Mouse (Mus musculus) embryonic facial prominence, embryonic 13.5 days (tissue): Measurements from ENCODE around the gene Recql. TPM values are rescaled to one million over a fixed set of nuclear protein-coding genes. Genes with fewer than 3 reads are reported as not detected.
"Not testable (repeated sequence)": the region's sequence is repeated elsewhere in the genome, so short reads cannot be mapped to it uniquely, and the experiment has no call there.

ENCODE experiments used
- ATAC-seq: fragments of 200-750 bp; cut with Nextera tagmentation; 2 replicates; pipeline ENCODE4 v1.8.0; 2017; ENCODE audit warnings: low read depth; ENCODE audit not compliant: insufficient number of reproducible peaks, insufficient read depth, low FRiP score, low TSS enrichment
- H3K27ac ChIP-seq: fragments of 300-500 bp; sonication (generic); 2 replicates; pipeline ENCODE4 v1.5.1; 2015; ENCODE audit warnings: moderate library complexity, mild to moderate bottlenecking, inconsistent platforms
- H3K27me3 ChIP-seq: fragments of 300-500 bp; sonication (generic); 2 replicates; pipeline ENCODE4 v1.6.1; 2015; ENCODE audit warnings: mild to moderate bottlenecking, inconsistent platforms
- H3K36me3 ChIP-seq: fragments of 300-500 bp; sonication (generic); 2 replicates; pipeline ENCODE4 v1.6.1; 2015; ENCODE audit warnings: mild to moderate bottlenecking, inconsistent platforms
- H3K4me1 ChIP-seq: fragments of 300-500 bp; sonication (generic); 2 replicates; pipeline ENCODE4 v1.6.1; 2015; ENCODE audit warnings: inconsistent platforms
- H3K4me2 ChIP-seq: fragments of 300-500 bp; sonication (generic); 2 replicates; pipeline ENCODE4 v1.6.1; 2015; ENCODE audit warnings: moderate library complexity, mild to moderate bottlenecking, inconsistent platforms
- H3K4me3 ChIP-seq: fragments of 300-500 bp; sonication (generic); 2 replicates; pipeline ENCODE4 v1.5.1; 2015; ENCODE audit warnings: mild to moderate bottlenecking, inconsistent platforms
- H3K9ac ChIP-seq: fragments of 300-500 bp; sonication (generic); 2 replicates; pipeline ENCODE4 v1.6.1; 2015; ENCODE audit warnings: mild to moderate bottlenecking, inconsistent platforms
- H3K9me3 ChIP-seq: fragments of 300-500 bp; sonication (generic); 2 replicates; pipeline ENCODE4 v1.6.1; 2016; ENCODE audit warnings: inconsistent platforms
- WGBS: fragments of 180-500 bp; shearing (Covaris S2); methylation state at CpG from one replicate; pipeline ENCODE4 v1.1.7; 2015; ENCODE audit warnings: mixed read lengths; 5-methylcytosine and 5-hydroxymethylcytosine counted together
- polyA plus RNA-seq: library from polyadenylated mRNA; unstranded; fragments of >200 nt; fragmentation: Nextera tagmentation; extraction: Ambion mirVana; gene quantifications from 2 replicates; pipeline ENCODE4 v1.2.1, GENCODE M21; 2015

The Recql gene
- polyA plus RNA-seq, 1 experiment from 2014 or later, result 30.1 TPM

DNA sequence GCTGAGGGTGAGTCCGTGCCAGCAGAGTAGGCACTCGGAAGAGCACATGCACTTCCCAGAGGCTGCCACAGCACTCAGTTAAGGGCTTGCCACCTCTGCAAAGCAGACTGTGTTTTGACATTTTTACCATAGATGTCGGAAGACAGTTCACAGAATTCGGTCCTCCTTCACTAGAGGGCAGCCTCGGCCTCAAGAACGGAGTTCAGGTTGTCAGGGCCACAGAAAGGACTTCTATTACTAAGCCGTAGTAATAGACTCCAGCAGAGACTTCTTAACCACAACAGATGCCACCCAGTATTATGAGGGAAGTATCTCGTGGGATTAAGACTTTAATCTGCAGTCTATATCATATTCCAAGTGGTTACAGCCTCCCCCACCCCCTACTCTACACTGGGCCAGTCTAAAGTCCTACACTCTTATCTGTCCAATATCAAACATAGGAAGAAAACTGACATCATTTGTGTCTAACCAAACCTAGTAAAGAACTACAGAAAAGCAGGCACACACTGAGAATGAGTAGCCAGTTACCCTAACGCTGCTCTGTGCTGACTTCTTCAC, 23.8 kb downstream of the Recql start:
- Histone ChIP-seq H3K4me1 (no peaks in the 10 kb centered on the region), H3K4me2 (no peak overlapping the region), H3K27me3 (no peaks in the 10 kb centered on the region), H3K36me3 (peaks cover 83% of the 10 kb centered on the region), H3K27ac (no peak overlapping the region), H3K9me3 (no peaks in the 10 kb centered on the region), H3K9ac (no peak overlapping the region), H3K4me3 (no peak overlapping the region)
- WGBS, result 59% methylated on average over 9 of the region's 9 CpGs
- ATAC-seq, result no peak

DNA sequence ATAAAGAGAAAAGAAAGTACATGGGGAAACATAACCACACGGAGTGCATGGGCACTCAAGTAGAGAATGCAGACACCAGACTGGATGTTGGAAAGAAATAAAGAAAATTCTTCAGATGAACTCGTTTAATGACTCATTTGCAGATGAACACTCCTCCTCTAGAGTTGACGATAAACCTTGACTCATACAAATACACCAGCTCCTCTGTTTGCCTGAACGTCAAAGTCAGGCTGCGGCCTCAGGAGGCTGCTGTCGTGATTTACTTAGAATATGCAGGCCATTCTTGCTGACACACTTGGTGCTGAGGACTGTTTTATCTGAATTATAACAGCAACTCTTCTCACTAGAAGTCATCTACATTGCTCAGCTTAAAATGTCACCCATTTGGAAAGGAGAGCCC, 24.9 kb downstream of the Recql start:
- H3K36me3 ChIP-seq, result peaks cover 82% of the 10 kb centered on the region
- H3K4me2 ChIP-seq, result no peak overlapping the region
- H3K27ac ChIP-seq, result no peak overlapping the region
- no peaks in the 10 kb centered on the region for H3K4me1 ChIP-seq
- H3K4me3 ChIP-seq, result no peak overlapping the region
- no peaks in the 10 kb centered on the region for H3K9me3 ChIP-seq
- 92% methylated on average over 6 of the region's 6 CpGs for WGBS
- no peak overlapping the region for H3K9ac ChIP-seq
- H3K27me3 ChIP-seq, result no peaks in the 10 kb centered on the region
- no peak for ATAC-seq

DNA sequence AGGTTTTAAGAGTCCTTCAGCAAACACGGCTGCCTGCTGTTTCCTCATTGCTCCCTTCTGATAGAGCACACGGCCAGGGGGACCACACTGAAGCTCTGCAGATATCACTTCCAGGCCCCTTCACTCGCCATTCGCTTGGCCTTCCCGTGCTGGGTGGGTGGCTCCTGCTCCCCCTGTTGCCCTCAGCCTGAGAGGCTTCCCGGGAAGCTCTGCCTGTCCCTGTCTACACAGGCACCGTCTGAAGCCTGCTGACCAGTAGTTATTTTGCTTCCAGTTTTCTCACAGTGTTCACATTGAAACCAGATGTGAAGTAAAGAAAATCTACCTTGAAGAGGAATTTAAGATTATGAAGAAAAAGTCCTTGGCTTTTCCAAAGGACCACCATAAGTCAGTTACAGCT, 29.8 kb downstream of the Recql start:
- Histone ChIP-seq H3K4me1 (no peaks in the 10 kb centered on the region), H3K9ac (no peak overlapping the region), H3K27ac (no peak overlapping the region), H3K27me3 (no peaks in the 10 kb centered on the region), H3K36me3 (peaks cover 76% of the 10 kb centered on the region), H3K9me3 (no peaks in the 10 kb centered on the region), H3K4me2 (no peak overlapping the region), H3K4me3 (no peak overlapping the region)
- no peak for ATAC-seq
- WGBS, result 64% methylated on average over 7 of the region's 7 CpGs

DNA sequence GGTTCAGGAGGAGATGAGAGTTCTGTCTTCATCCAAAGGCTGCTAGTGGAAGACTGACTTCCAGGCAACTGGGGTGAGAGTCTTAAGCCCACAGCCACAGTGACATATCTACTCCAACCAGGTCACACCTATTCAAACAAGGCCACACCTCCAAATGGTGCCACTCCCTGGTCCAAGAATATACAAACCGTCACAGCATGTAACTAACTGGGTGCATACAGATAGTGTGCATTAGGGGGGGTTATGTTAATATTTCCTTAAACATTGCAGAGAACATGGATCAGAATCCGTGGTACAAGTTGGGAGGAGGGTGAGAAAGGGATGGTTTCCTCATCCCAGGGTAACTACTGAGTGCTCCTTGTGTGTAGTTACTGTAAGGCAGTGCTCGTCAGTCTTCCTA, 34.8 kb downstream of the Recql start:
- H3K4me2 ChIP-seq, H3K9ac ChIP-seq, H3K9me3 ChIP-seq, H3K4me3 ChIP-seq, ATAC-seq, H3K4me1 ChIP-seq, H3K27me3 ChIP-seq, H3K27ac ChIP-seq: not testable (repeated sequence)
- WGBS, result 90% methylated on average over 3 of the region's 3 CpGs
- H3K36me3 ChIP-seq, result peaks cover 54% of the 10 kb centered on the region

DNA sequence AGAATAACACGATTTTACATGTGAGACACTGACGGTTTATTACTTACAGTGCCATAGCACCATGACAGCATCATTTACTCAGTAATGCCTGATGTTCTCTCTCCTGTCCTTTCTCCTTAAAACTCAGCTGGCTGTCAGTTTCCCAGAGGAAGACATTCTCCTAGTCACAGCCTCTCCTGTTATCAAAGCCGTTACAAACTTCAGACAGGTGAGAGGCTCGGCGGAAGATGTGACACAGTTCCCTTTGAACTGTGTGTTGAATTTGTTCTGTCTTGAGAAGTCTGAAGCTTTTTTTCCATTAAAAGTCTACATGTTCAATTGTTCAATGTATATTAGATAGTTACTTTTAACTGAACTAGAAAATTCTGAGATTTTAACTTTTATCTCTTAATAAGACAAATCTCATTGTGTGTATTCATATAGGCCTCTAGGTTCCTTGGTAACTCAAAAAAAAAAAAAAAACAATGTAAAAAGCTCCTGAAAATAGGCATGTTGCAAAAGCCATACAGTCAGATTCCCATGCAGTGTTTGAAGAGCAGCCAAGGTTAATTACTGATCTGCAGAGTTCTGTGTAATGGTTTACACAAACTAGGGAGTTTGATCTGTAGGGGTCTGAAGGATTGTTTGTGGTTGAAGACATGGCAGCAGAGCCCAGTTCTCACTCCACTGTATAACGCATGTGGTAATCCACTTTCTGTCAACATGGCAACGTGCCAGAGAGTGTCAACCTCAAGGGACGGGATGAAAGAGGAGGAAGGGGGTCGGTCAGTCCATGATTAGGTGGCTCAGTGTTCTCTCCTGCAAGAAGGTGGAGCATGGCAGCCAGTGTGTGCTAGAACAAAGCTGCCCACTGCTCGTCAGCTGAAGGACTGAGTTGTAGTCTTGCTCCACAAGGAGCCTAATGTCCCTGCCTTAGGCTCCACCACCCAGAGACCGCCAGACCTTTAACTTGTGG, 39.2 kb downstream of the Recql start:
- no peak for ATAC-seq
- no peaks in the 10 kb centered on the region for H3K9me3 ChIP-seq
- H3K4me3 ChIP-seq, result no peak overlapping the region
- peak overlapping the region; percentile 6; the same call in 1 of the 2 replicates for H3K9ac ChIP-seq
- 80% methylated on average over 11 of the region's 11 CpGs for WGBS
- no peak overlapping the region for H3K4me2 ChIP-seq
- no peaks in the 10 kb centered on the region for H3K27me3 ChIP-seq
- no peak overlapping the region for H3K27ac ChIP-seq
- peaks cover 30% of the 10 kb centered on the region for H3K36me3 ChIP-seq
- peaks cover 11% of the 10 kb centered on the region for H3K4me1 ChIP-seq

DNA sequence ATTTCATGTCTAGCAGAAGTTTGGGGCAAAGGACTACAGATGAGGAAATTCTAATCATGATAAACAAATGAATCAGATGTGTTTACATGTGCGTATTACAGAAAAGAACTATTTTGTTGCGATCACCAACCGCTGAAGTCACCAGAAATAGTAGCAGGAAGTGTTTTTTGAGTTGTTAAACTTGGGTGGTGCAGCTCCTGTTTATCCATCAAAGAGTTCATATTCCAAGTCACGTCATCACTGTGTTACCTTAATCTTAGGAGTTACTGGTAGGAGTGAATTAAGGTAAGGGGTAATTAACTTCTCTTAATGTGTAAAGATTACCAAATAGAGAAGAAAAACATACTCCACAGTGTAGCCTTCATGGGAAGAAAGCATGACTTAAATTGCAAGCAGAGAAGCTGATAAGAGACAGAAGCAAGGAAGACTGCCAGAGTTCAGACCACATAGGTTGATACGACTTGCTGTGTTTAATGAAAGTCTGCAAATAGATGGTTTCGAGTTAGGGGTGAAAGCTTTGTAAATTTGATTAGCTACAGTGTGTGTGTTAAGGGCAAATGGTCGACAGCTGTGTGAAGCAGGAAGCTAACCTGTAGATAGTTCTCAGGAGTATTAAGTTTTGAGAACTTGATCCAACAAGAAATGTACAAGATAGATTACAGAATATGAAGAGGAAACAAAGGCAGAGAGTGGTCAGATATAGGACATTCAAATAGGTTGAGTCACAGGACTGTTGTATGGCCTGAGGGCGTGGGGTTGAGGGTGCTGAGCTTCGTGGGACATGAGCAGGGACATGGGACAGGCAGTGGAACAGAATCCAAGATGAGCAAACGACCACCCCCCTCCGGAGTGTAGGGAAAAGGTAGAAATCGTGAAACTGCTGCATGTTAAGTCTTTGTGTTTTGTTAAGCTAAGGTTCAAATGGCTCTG, 40.4 kb downstream of the Recql start:
- H3K36me3 ChIP-seq, result peaks cover 17% of the 10 kb centered on the region
- H3K4me2 ChIP-seq, result peak overlapping the region; percentile 62
- no peak for ATAC-seq
- peak overlapping the region; percentile 74 for H3K9ac ChIP-seq
- no peaks in the 10 kb centered on the region for H3K27me3 ChIP-seq
- H3K4me3 ChIP-seq, result peak overlapping the region; percentile 75
- WGBS, result 45% methylated on average over 12 of the region's 12 CpGs
- no peaks in the 10 kb centered on the region for H3K9me3 ChIP-seq
- H3K27ac ChIP-seq, result peak overlapping the region; percentile 78; the same call in 1 of the 2 replicates
- H3K4me1 ChIP-seq, result peaks cover 11% of the 10 kb centered on the region

DNA sequence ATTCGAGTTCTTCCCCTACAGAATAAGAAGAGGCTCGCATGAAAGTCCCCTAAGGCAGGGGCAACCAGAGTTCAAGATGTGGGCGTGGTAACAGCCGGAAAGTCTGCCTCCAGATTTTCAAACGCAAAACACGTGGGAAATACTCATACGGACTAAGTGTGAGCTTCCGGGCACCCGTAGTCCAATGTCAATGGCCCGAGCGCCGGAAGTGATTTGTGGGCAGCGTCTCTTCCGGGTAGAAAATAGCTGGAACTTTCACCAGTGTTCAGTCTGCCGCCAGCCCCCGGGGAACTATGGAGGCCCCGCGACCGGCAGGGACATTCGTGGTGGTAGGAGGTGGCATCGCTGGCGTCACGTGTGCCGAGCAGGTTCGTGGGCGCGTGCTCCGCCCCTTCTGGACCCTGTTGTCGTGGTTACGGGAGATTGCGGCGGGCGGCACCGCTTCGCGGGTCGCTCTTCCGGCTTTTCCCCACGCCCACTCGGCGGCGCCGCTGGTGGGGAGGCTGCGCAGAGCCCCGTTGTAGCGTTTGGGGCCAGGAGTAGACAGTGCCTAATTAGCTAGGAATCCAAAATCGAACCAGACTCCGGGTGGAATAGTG, 41.3 kb downstream of the Recql start, which contains the start of gene Pyroxd1:
Pyroxd1 (plus strand) TSS at position 215 of the 599 bp plus-strand sequence.
- peak within 1 kb of the TSS; percentile 78 for H3K27ac ChIP-seq
- H3K36me3 ChIP-seq, result peaks cover 10% of the 10 kb centered on the region; the same call in 1 of the 2 replicates
- H3K4me2 ChIP-seq, result peak within 1 kb of the TSS; percentile 62
- peak within 1 kb of the TSS; percentile 75 for H3K4me3 ChIP-seq
- under 1% methylated on average over 48 of the region's 48 CpGs for WGBS
- peaks cover 11% of the 10 kb centered on the region for H3K4me1 ChIP-seq
- no peaks in the 10 kb centered on the region for H3K27me3 ChIP-seq
- peak within 1 kb of the TSS; percentile 74 for H3K9ac ChIP-seq
- no peaks in the 10 kb centered on the region for H3K9me3 ChIP-seq
- ATAC-seq, result peak; percentile 87

DNA sequence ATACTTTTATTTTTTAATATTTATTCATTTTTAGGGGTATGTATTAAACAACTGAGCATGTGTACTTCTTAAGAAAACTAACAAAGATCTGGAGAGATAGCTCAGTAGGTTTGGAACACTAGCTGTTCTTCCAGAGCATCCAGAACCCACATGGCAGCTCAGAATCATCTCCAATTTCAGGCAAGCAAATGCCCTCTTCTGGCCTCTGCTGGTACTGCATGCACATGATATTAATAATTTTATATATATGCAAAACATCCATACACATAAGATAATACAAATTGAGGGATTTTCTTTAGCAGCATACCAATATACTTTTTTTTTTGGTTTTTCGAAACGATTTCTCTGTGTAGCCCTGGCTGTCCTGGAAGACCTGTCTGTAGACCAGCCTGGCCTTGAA, 43.3 kb downstream of the Recql start:
- no peak overlapping the region for H3K4me2 ChIP-seq
- no peaks in the 10 kb centered on the region for H3K27me3 ChIP-seq
- H3K9me3 ChIP-seq, result no peaks in the 10 kb centered on the region
- peaks cover 11% of the 10 kb centered on the region for H3K4me1 ChIP-seq
- WGBS, result 68% methylated on average over 2 of the region's 2 CpGs
- H3K36me3 ChIP-seq, result no peaks in the 10 kb centered on the region
- no peak overlapping the region for H3K9ac ChIP-seq
- H3K4me3 ChIP-seq, result no peak overlapping the region
- ATAC-seq, result no peak
- no peak overlapping the region for H3K27ac ChIP-seq

DNA sequence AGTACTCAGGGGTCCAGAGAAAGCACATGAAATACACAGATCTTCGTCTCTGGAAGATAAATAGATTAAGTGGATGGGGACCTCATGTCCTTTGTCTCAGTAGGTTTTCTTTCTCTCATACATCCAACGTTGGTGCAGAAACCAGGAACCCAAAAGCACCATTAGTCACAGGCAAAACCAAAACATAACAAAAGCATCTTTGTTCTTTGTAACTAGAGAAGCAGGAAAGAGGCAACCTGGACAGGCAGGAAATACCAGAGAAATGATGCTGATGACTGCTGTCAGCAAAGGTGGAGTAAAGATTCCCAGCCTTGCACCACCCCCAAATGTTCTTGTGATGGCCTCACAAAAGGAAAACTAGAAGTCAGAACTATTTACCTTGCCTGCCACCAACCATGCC, 47.3 kb downstream of the Recql start:
- Histone ChIP-seq H3K4me2 (no peak overlapping the region), H3K36me3 (no peaks in the 10 kb centered on the region), H3K27me3 (no peaks in the 10 kb centered on the region), H3K4me1 (no peaks in the 10 kb centered on the region), H3K9ac (no peak overlapping the region), H3K27ac (no peak overlapping the region), H3K4me3 (no peak overlapping the region), H3K9me3 (no peaks in the 10 kb centered on the region)
- 21% methylated on average over 2 of the region's 2 CpGs for WGBS
- ATAC-seq, result no peak

DNA sequence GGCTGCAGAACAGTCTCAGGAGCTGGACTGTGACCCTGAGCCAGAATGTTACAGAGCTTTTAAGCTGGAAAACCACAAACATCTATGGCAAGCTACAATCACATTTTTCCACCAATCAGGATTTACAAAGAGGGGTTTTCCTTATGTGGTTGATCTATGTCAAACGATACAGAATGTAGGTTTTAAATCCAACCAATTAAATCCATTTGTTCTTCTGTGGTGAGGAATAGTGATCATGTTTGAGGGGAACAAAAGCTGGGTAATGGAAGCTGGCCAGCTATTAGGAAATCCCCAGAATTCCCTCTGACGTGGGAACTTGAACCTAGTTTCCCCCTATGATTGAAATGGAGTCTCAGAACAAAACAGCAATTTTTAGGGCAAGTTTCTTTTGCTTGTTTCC, 47.9 kb downstream of the Recql start:
- no peak overlapping the region for H3K9ac ChIP-seq
- no peak overlapping the region for H3K4me2 ChIP-seq
- no peak for ATAC-seq
- no peaks in the 10 kb centered on the region for H3K9me3 ChIP-seq
- 39% methylated on average over 2 of the region's 2 CpGs for WGBS
- no peaks in the 10 kb centered on the region for H3K27me3 ChIP-seq
- H3K27ac ChIP-seq, result 0 out of 2 replicates have a peak overlapping the region, but pooled peaks have one; percentile 2
- no peaks in the 10 kb centered on the region for H3K36me3 ChIP-seq
- H3K4me1 ChIP-seq, result no peaks in the 10 kb centered on the region
- H3K4me3 ChIP-seq, result no peak overlapping the region

DNA sequence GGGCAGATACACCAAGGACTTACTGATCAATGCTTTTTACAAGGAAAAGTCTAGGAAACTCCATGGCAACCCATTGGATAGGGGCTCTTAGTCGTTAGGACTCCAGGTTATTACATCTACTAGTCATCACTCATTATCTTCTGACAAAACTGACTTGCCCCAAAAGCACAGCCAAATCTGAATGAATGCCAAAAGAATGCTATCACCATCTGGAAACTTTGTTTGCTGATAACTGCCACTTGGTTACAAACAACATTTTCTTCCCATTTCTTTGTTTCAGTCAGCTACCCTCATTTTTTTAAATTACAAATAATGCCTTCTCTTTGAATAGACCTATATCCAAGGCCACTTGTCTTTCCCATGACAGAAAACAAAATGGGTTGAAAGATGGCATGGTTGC, 57.7 kb downstream of the Recql start:
- Histone ChIP-seq H3K9ac (no peak overlapping the region), H3K4me2 (no peak overlapping the region), H3K27ac (no peak overlapping the region), H3K27me3 (no peaks in the 10 kb centered on the region), H3K4me1 (no peaks in the 10 kb centered on the region), H3K36me3 (no peaks in the 10 kb centered on the region), H3K9me3 (no peaks in the 10 kb centered on the region), H3K4me3 (no peak overlapping the region)
- ATAC-seq, result no peak
- WGBS, result 58% methylated on average over 1 of the region's 1 CpGs
